Mouse (Mus musculus) heart, embryonic 16.5 days (tissue): Measurements from ENCODE around the gene Cav1. TPM values are rescaled to one million over a fixed set of nuclear protein-coding genes. Genes with fewer than 3 reads are reported as not detected.

Source experiments
- ATAC-seq: fragments of 200-750 bp; cut with Nextera tagmentation; replicated peaks from 2 replicates; pipeline ENCODE4 v1.8.0; 2017; ENCODE audit warnings: moderate number of reproducible peaks; ENCODE audit not compliant: insufficient read depth, low FRiP score; ENCODE audit errors: extremely low read depth
- H3K27ac ChIP-seq: fragments of 300-500 bp; sonication (generic); 2 replicates; pipeline ENCODE4 v1.5.1; 2014; ENCODE audit warnings: mild to moderate bottlenecking, low read length, control low read depth, moderate library complexity
- H3K27me3 ChIP-seq: fragments of 300-500 bp; sonication (generic); 2 replicates; pipeline ENCODE4 v1.6.1; 2014; ENCODE audit warnings: low read length, mixed read lengths; ENCODE audit not compliant: control insufficient read depth, insufficient read depth
- H3K36me3 ChIP-seq: fragments of 300-500 bp; sonication (generic); 2 replicates; pipeline ENCODE4 v1.6.1; 2014; ENCODE audit not compliant: control insufficient read depth, insufficient read depth
- H3K4me1 ChIP-seq: fragments of 300-500 bp; sonication (generic); 2 replicates; pipeline ENCODE4 v1.6.1; 2014; ENCODE audit warnings: low read length, mixed read lengths; ENCODE audit not compliant: control insufficient read depth, insufficient read depth
- H3K4me2 ChIP-seq: fragments of 300-500 bp; sonication (generic); 2 replicates; pipeline ENCODE4 v1.6.1; 2014; ENCODE audit warnings: low read depth, mild to moderate bottlenecking, control low read depth, low read length
- H3K4me3 ChIP-seq: fragments of 300-500 bp; sonication (generic); 2 replicates; pipeline ENCODE4 v1.5.1; 2014; ENCODE audit warnings: mild to moderate bottlenecking, control low read depth, low read length
- H3K9ac ChIP-seq: fragments of 300-500 bp; sonication (generic); 2 replicates; pipeline ENCODE4 v1.6.1; 2014; ENCODE audit warnings: low read length, control low read depth
- H3K9me3 ChIP-seq: fragments of 300-500 bp; sonication (generic); replicated peaks from 2 replicates; pipeline ENCODE4 v1.6.1; 2016; ENCODE audit warnings: low read length; ENCODE audit not compliant: control insufficient read depth
- WGBS: fragments of 180-500 bp; shearing (Covaris S2); extraction: QIAGEN DNeasy Blood & Tissue Kit; methylation state at CpG from one replicate; pipeline ENCODE4 v1.1.7; 2014; 5-methylcytosine and 5-hydroxymethylcytosine counted together
- polyA plus RNA-seq: library from polyadenylated mRNA; unstranded; fragments of >200 nt; fragmentation: Nextera tagmentation; extraction: Ambion mirVana; gene quantifications from 2 replicates; pipeline ENCODE4 v1.2.1, GENCODE M21; 2015

The Cav1 gene
- polyA plus RNA-seq, 1 experiment from 2014 or later = 412 TPM

GRCm38 (mm10) chr6:17340406-17340805 lies 34.3 kb downstream of the Cav1 start:
- Histone ChIP-seq H3K27ac (no peak overlapping the region), H3K9ac (no peak overlapping the region), H3K36me3 (no peaks in the 10 kb centered on the region), H3K9me3 (no peaks in the 10 kb centered on the region), H3K27me3 (no peaks in the 10 kb centered on the region), H3K4me1 (peaks cover 3% of the 10 kb centered on the region), H3K4me2 (no peak overlapping the region), H3K4me3 (no peak overlapping the region)
- WGBS = 32% methylated on average over 2 of the region's 2 CpGs
- no peak for ATAC-seq

GRCm38 (mm10) chr6:17348011-17348410 lies 41.9 kb downstream of the Cav1 start:
- H3K27ac ChIP-seq = no peak overlapping the region
- H3K27me3 ChIP-seq = no peaks in the 10 kb centered on the region
- H3K4me3 ChIP-seq = no peak overlapping the region
- no peak for ATAC-seq
- no peaks in the 10 kb centered on the region for H3K9me3 ChIP-seq
- H3K36me3 ChIP-seq = no peaks in the 10 kb centered on the region
- WGBS = 68% methylated on average over 3 of the region's 3 CpGs
- no peak overlapping the region for H3K4me2 ChIP-seq
- no peak overlapping the region for H3K9ac ChIP-seq
- no peaks in the 10 kb centered on the region for H3K4me1 ChIP-seq

- Histone ChIP-seq H3K27me3 (no peaks in the 10 kb centered on the region), H3K4me3 (no peak overlapping the region), H3K4me1 (no peaks in the 10 kb centered on the region), H3K36me3 (no peaks in the 10 kb centered on the region), H3K9ac (no peak overlapping the region), H3K4me2 (no peak overlapping the region), H3K27ac (no peak overlapping the region), H3K9me3 (no peaks in the 10 kb centered on the region)
- WGBS = 84% methylated on average over 5 of the region's 5 CpGs
- ATAC-seq = no peak
Observed at GRCm38 (mm10) chr6:17350803-17351202, 44.7 kb downstream of the Cav1 start.

- H3K9me3 ChIP-seq = no peaks in the 10 kb centered on the region
- no peaks in the 10 kb centered on the region for H3K36me3 ChIP-seq
- no peak for ATAC-seq
- H3K9ac ChIP-seq = no peak overlapping the region
- no peak overlapping the region for H3K27ac ChIP-seq
- H3K4me3 ChIP-seq = no peak overlapping the region
- WGBS = 12% methylated on average over 6 of the region's 6 CpGs
- H3K4me1 ChIP-seq = no peaks in the 10 kb centered on the region
- no peak overlapping the region for H3K4me2 ChIP-seq
- no peaks in the 10 kb centered on the region for H3K27me3 ChIP-seq
Observed at GRCm38 (mm10) chr6:17358896-17359690, 53.0 kb downstream of the Cav1 start.

- H3K4me3 ChIP-seq = no peak overlapping the region
- no peaks in the 10 kb centered on the region for H3K36me3 ChIP-seq
- ATAC-seq = no peak
- no peaks in the 10 kb centered on the region; the same call in 1 of the 2 replicates for H3K9me3 ChIP-seq
- H3K9ac ChIP-seq = no peak overlapping the region
- whole genome bisulfite sequencing = 39% methylated on average over 3 of the region's 3 CpGs
- no peaks in the 10 kb centered on the region for H3K4me1 ChIP-seq
- H3K27me3 ChIP-seq = no peaks in the 10 kb centered on the region
- no peak overlapping the region for H3K27ac ChIP-seq
- H3K4me2 ChIP-seq = no peak overlapping the region
Observed at GRCm38 (mm10) chr6:17362771-17363170, 56.6 kb downstream of the Cav1 start.

- peak; percentile 45 for ATAC-seq
- 63% methylated on average over 17 of the region's 17 CpGs for WGBS
Observed at GRCm38 (mm10) chr6:17363446-17364179, 57.5 kb downstream of the Cav1 start.

GRCm38 (mm10) chr6:17374326-17374725 lies 68.2 kb downstream of the Cav1 start:
- Histone ChIP-seq H3K36me3 (no peaks in the 10 kb centered on the region), H3K4me1 (no peaks in the 10 kb centered on the region), H3K27ac (no peak overlapping the region), H3K4me3 (no peak overlapping the region), H3K9ac (no peak overlapping the region), H3K9me3 (no peaks in the 10 kb centered on the region), H3K4me2 (no peak overlapping the region), H3K27me3 (no peaks in the 10 kb centered on the region)
- no peak for ATAC-seq
- WGBS = 81% methylated on average over 5 of the region's 5 CpGs

More at GRCm38 (mm10) chr6:17363446-17364179, 57.5 kb downstream of the Cav1 start:
- Histone ChIP-seq H3K9me3 (no peaks in the 10 kb centered on the region; the same call in 1 of the 2 replicates), H3K27me3 (no peaks in the 10 kb centered on the region), H3K36me3 (no peaks in the 10 kb centered on the region), H3K9ac (no peak overlapping the region), H3K27ac (no peak overlapping the region), H3K4me2 (no peak overlapping the region), H3K4me1 (no peaks in the 10 kb centered on the region), H3K4me3 (no peak overlapping the region)

- ATAC-seq = no peak
- no peak overlapping the region for H3K9ac ChIP-seq
- H3K4me2 ChIP-seq = no peak overlapping the region
- H3K9me3 ChIP-seq = no peaks in the 10 kb centered on the region
- no peak overlapping the region for H3K27ac ChIP-seq
- 64% methylated on average over 2 of the region's 2 CpGs for WGBS
- no peaks in the 10 kb centered on the region for H3K27me3 ChIP-seq
- no peaks in the 10 kb centered on the region for H3K36me3 ChIP-seq
- no peaks in the 10 kb centered on the region for H3K4me1 ChIP-seq
- H3K4me3 ChIP-seq = no peak overlapping the region
Observed at GRCm38 (mm10) chr6:17377371-17377770, 71.2 kb downstream of the Cav1 start.

- H3K36me3 ChIP-seq = no peaks in the 10 kb centered on the region
- H3K9me3 ChIP-seq = no peaks in the 10 kb centered on the region
- H3K27me3 ChIP-seq = no peaks in the 10 kb centered on the region
- H3K27ac ChIP-seq = no peak overlapping the region
- ATAC-seq = no peak
- WGBS = 75% methylated on average over 3 of the region's 3 CpGs
- H3K4me3 ChIP-seq = no peak overlapping the region
- H3K4me1 ChIP-seq = no peaks in the 10 kb centered on the region
- H3K4me2 ChIP-seq = no peak overlapping the region
- H3K9ac ChIP-seq = no peak overlapping the region
Observed at GRCm38 (mm10) chr6:17380102-17380501, 74.0 kb downstream of the Cav1 start.
